Mouse (Mus musculus): ENCODE results near the gene Zfp37. TPM values are rescaled to one million over a fixed set of nuclear protein-coding genes. Genes with fewer than 3 reads are reported as not detected.
"Not testable (repeated sequence)": the region's sequence is repeated elsewhere in the genome, so short reads cannot be mapped to it uniquely, and the experiment has no call there.

The Zfp37 gene
- total and polyA plus RNA-seq, 3 experiments: not detected

DNA sequence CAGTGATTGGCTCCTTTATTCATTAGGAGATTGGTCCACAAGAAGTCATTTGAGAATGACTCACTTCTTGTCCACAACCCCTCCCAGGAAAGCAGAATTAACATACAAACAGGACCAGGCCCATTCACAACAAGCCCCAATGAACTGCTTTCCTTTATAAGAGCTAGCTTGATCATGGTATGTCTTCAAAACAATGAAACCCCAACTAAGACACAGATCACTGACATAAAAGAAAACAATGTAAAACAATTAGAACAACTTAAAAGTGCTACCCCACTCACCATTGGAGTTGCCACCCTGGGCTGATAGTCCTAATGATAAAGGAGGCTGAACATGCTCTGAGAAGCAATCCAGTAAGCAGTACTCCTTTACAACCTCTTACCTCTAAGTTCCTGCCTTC is 42.1 kb downstream of the Zfp37 start:
- peaks cover 39% of the 10 kb centered on the region for H3K9me3 ChIP-seq (replicated peaks; ENCODE audit: low read length)
- TF ChIP-seq ZC3H11A (IDR thresholded peaks at IDR 0.05; ENCODE audit: low read depth, low read length) (no peak), SMC3 (IDR thresholded peaks at IDR 0.05; ENCODE audit: low read depth, low read length) (no peak), SIN3A (IDR thresholded peaks at IDR 0.05; ENCODE audit: low read length) (no peak), USF2 (conservative IDR thresholded peaks at IDR 0.05; ENCODE audit: low read depth, low read length) (no peak)

DNA sequence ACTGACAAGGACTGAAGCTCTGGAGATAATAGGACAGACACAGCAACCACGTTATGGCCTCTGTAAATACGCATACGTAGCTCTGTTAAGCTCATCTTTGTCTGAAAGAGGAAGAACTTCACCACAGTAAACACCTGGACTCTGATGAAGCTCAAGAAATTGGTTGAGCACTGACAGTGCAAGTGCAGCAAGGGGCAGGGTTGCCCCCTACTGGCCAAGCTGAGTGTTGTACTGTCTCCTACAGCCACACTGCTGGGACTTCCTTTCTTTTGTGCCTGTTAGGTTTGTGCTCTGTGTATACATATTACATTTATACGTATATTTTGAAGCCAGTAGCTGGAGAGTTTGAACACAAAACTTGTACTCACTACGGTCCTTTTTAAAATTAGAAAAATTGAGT is 53.6 kb downstream of the Zfp37 start:
- Histone ChIP-seq H3K36me3 (replicated peaks in 1 of 2; ENCODE audit: control insufficient read depth in 1 of 2, insufficient read depth in 1 of 2, low read length in 1 of 2) (no peaks in the 10 kb centered on the region), H3K9me3 (replicated peaks; ENCODE audit: low read length) (no peaks in the 10 kb centered on the region), H3K4me3 (replicated peaks in 1 of 3; ENCODE audit: low read depth in 2 of 3, low read length in 2 of 3, poor library complexity in 1 of 3) (no peak overlapping the region), H3K9ac (ENCODE audit: insufficient read depth, low read depth) (no peak overlapping the region), H3K79me2 (replicated peaks; ENCODE audit: control insufficient read depth, extremely low read depth, insufficient read depth, poor library complexity, severe bottlenecking) (no peaks in the 10 kb centered on the region), H3K4me1 (ENCODE audit: control insufficient read depth in 1 of 2, insufficient read depth in 2 of 2) (peaks cover 0 to 3% of the 10 kb centered on the region in 2 experiments; a peak in 1 of 4 replicates), H3K27ac (ENCODE audit: insufficient read depth, low read depth) (no peak overlapping the region), H3K27me3 (replicated peaks) (peaks cover 3% of the 10 kb centered on the region), H3K4me2 (ENCODE audit: insufficient read depth, low read depth, poor library complexity, severe bottlenecking) (no peak overlapping the region)
- peak; percentile 68 for DNase-seq (ENCODE audit: extremely low read depth)
- in situ Hi-C loops (cut with MboI; ENCODE audit: low pct_ligation_motif_present, low pct_unique_long_range_greater_than_20kb, low sequenced_read_pairs): no loop called here
- TF ChIP-seq GABPA (IDR thresholded peaks at IDR 0.05; ENCODE audit: insufficient replicate concordance, low read depth, low read length) (no peak), E2F4 (IDR thresholded peaks at IDR 0.05; ENCODE audit: insufficient replicate concordance, low read depth, low read length) (no peak), SMC3 (IDR thresholded peaks at IDR 0.05; ENCODE audit: low read depth, low read length) (peak; percentile 68), RCOR1 (conservative IDR thresholded peaks at IDR 0.05; ENCODE audit: low read depth, low read length) (no peak), CTCF (conservative IDR thresholded peaks at IDR 0.05 in 1 of 2, IDR thresholded peaks at IDR 0.05 in 1 of 2; ENCODE audit: low read depth in 2 of 2, low read length in 2 of 2) (peak; percentile 86 to 87), RAD21 (IDR thresholded peaks at IDR 0.05; ENCODE audit: low read depth, low read length) (peak; percentile 74), MAFK (IDR thresholded peaks at IDR 0.05; ENCODE audit: insufficient replicate concordance, low read length) (no peak), KAT2A (IDR thresholded peaks at IDR 0.05; ENCODE audit: insufficient replicate concordance, low read length) (no peak), MEF2A (IDR thresholded peaks at IDR 0.05; ENCODE audit: borderline replicate concordance, low read depth, low read length) (no peak)
- dilution Hi-C loops (cut with MboI; ENCODE audit: extremely low pct_ligation_motif_present, extremely low pct_unique_long_range_greater_than_20kb, low sequenced_read_pairs): no loop called here

More for the DNA sequence above, 42.1 kb downstream of the Zfp37 start:
- Histone ChIP-seq H3K36me3 (replicated peaks in 1 of 2; ENCODE audit: control insufficient read depth in 1 of 2, insufficient read depth in 1 of 2, low read length in 1 of 2) (no peaks in the 10 kb centered on the region), H3K4me2 (ENCODE audit: insufficient read depth, low read depth, poor library complexity, severe bottlenecking) (no peak overlapping the region), H3K4me3 (replicated peaks in 1 of 3; ENCODE audit: low read depth in 2 of 3, low read length in 2 of 3, poor library complexity in 1 of 3) (no peak overlapping the region), H3K79me2 (replicated peaks; ENCODE audit: control insufficient read depth, extremely low read depth, insufficient read depth, poor library complexity, severe bottlenecking) (no peaks in the 10 kb centered on the region), H3K4me1 (ENCODE audit: control insufficient read depth in 1 of 2, insufficient read depth in 2 of 2) (no peaks in the 10 kb centered on the region), H3K27me3 (replicated peaks) (peaks cover 9% of the 10 kb centered on the region), H3K27ac (ENCODE audit: insufficient read depth, low read depth) (no peak overlapping the region), H3K9ac (ENCODE audit: insufficient read depth, low read depth) (no peak overlapping the region)
- in situ Hi-C loops (cut with MboI; ENCODE audit: low pct_ligation_motif_present, low pct_unique_long_range_greater_than_20kb, low sequenced_read_pairs): no loop called here
- dilution Hi-C loops (cut with MboI; ENCODE audit: extremely low pct_ligation_motif_present, extremely low pct_unique_long_range_greater_than_20kb, low sequenced_read_pairs): no loop called here
- no peak for DNase-seq (ENCODE audit: extremely low read depth)

DNA sequence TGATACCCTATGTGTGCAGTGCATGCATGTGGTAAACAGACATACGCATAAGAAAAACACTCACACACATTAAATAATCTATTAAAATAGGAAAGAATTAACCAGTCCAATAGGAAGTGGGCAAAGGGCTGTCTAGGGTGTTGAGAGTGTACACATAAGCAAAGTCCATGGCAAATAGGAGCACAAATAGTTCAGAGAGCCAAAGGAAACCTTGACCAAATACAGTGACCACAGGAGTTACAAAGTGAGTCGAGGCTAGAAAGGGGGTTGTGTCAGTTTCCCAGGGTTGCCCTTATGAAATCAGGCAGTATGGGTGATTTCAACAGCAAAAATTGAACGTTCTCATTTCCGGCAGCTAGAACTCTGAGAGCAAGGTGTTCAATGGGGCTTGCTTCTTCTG is 56.4 kb downstream of the Zfp37 start:
- Histone ChIP-seq H3K4me2 (ENCODE audit: insufficient read depth, low read depth, poor library complexity, severe bottlenecking) (no peak overlapping the region), H3K27me3 (replicated peaks) (peaks cover 3% of the 10 kb centered on the region), H3K4me3 (replicated peaks in 1 of 3; ENCODE audit: low read depth in 2 of 3, low read length in 2 of 3, poor library complexity in 1 of 3) (no peak overlapping the region), H3K27ac (ENCODE audit: insufficient read depth, low read depth) (no peak overlapping the region), H3K36me3 (replicated peaks in 1 of 2; ENCODE audit: control insufficient read depth in 1 of 2, insufficient read depth in 1 of 2, low read length in 1 of 2) (no peaks in the 10 kb centered on the region), H3K9ac (ENCODE audit: insufficient read depth, low read depth) (no peak overlapping the region), H3K79me2 (replicated peaks; ENCODE audit: control insufficient read depth, extremely low read depth, insufficient read depth, poor library complexity, severe bottlenecking) (no peaks in the 10 kb centered on the region), H3K9me3 (replicated peaks; ENCODE audit: low read length) (no peaks in the 10 kb centered on the region), H3K4me1 (ENCODE audit: control insufficient read depth in 1 of 2, insufficient read depth in 2 of 2) (peaks cover 0 to 3% of the 10 kb centered on the region in 2 experiments; a peak in 1 of 4 replicates)
- dilution Hi-C loops (cut with MboI; ENCODE audit: extremely low pct_ligation_motif_present, extremely low pct_unique_long_range_greater_than_20kb, low sequenced_read_pairs) (no loop called here), in situ Hi-C loops (cut with MboI; ENCODE audit: low pct_ligation_motif_present, low pct_unique_long_range_greater_than_20kb, low sequenced_read_pairs) (no loop called here)
- TF ChIP-seq CTCF (conservative IDR thresholded peaks at IDR 0.05 in 1 of 2, IDR thresholded peaks at IDR 0.05 in 1 of 2; ENCODE audit: low read depth in 2 of 2, low read length in 2 of 2) (no peak), GABPA (IDR thresholded peaks at IDR 0.05; ENCODE audit: insufficient replicate concordance, low read depth, low read length) (no peak), IRF4 (IDR thresholded peaks at IDR 0.05; ENCODE audit: low read depth, low read length) (no peak), ZMIZ1 (IDR thresholded peaks at IDR 0.05; ENCODE audit: low read depth, low read length) (no peak), ZNF384 (IDR thresholded peaks at IDR 0.05; ENCODE audit: low read depth, low read length) (no peak), SIN3A (IDR thresholded peaks at IDR 0.05; ENCODE audit: low read length) (no peak), HCFC1 (IDR thresholded peaks at IDR 0.05; ENCODE audit: low read depth, low read length) (no peak), MXI1 (IDR thresholded peaks at IDR 0.05; ENCODE audit: low read depth, low read length) (no peak), MAFK (IDR thresholded peaks at IDR 0.05; ENCODE audit: insufficient replicate concordance, low read length) (no peak), CHD2 (IDR thresholded peaks at IDR 0.05; ENCODE audit: low read length) (no peak), TCF12 (IDR thresholded peaks at IDR 0.05; ENCODE audit: low read depth, low read length) (no peak)
- DNase-seq (ENCODE audit: extremely low read depth): no peak

GRCm38 (mm10) chr4:62167636-62168035 is 63.2 kb downstream of the Zfp37 start:
- H3K9me3 ChIP-seq (replicated peaks; ENCODE audit: low read length); H3K4me1 ChIP-seq (ENCODE audit: control insufficient read depth in 1 of 2, insufficient read depth in 2 of 2); H3K4me3 ChIP-seq (replicated peaks in 1 of 3; ENCODE audit: low read depth in 2 of 3, low read length in 2 of 3, poor library complexity in 1 of 3); H3K4me2 ChIP-seq (ENCODE audit: insufficient read depth, low read depth, poor library complexity, severe bottlenecking); dilution Hi-C loops (cut with MboI; ENCODE audit: extremely low pct_ligation_motif_present, extremely low pct_unique_long_range_greater_than_20kb, low sequenced_read_pairs); H3K9ac ChIP-seq (ENCODE audit: insufficient read depth, low read depth); H3K27me3 ChIP-seq (replicated peaks); H3K27ac ChIP-seq (ENCODE audit: insufficient read depth, low read depth); H3K79me2 ChIP-seq (replicated peaks; ENCODE audit: control insufficient read depth, extremely low read depth, insufficient read depth, poor library complexity, severe bottlenecking); in situ Hi-C loops (cut with MboI; ENCODE audit: low pct_ligation_motif_present, low pct_unique_long_range_greater_than_20kb, low sequenced_read_pairs); DNase-seq (ENCODE audit: extremely low read depth); H3K36me3 ChIP-seq (replicated peaks in 1 of 2; ENCODE audit: control insufficient read depth in 1 of 2, insufficient read depth in 1 of 2, low read length in 1 of 2): not testable (repeated sequence)
